Mouse (Mus musculus) ES-E14 (cell line): ENCODE measurements around the gene Fosb.

Experiments
- CHD2 ChIP-seq: IDR thresholded peaks from 2 replicates; pipeline ENCODE4 v1.6.1; 2014; ENCODE audit warnings: mild to moderate bottlenecking, low read depth, low read length, inconsistent platforms
- HCFC1 ChIP-seq: IDR thresholded peaks from 2 replicates; pipeline ENCODE4 v1.6.1; 2012; ENCODE audit warnings: low read length, inconsistent platforms, borderline replicate concordance; ENCODE audit not compliant: insufficient read depth
- MAFK ChIP-seq: IDR thresholded peaks from 2 replicates; pipeline ENCODE4 v1.6.1; 2014; ENCODE audit warnings: mild to moderate bottlenecking, low read depth, low read length, inconsistent platforms; ENCODE audit not compliant: insufficient read depth
- ZC3H11A ChIP-seq: IDR thresholded peaks from 2 replicates; pipeline ENCODE4 v1.6.1; 2012; ENCODE audit warnings: low read depth, mild to moderate bottlenecking, inconsistent platforms, low read length, borderline replicate concordance
- ZNF384 ChIP-seq: IDR thresholded peaks from 2 replicates; pipeline ENCODE4 v1.6.1; 2012; ENCODE audit warnings: low read depth, low read length, inconsistent platforms

GRCm38 (mm10) chr7:19299194-19299593 is 10.7 kb downstream of the Fosb start:
- TF ChIP-seq MAFK, result no peak
- TF ChIP-seq ZNF384, result no peak
- TF ChIP-seq HCFC1, result no peak
- TF ChIP-seq CHD2, result no peak
- no peak for TF ChIP-seq ZC3H11A
